In genomic region chr11:24121136-24121535, GRCm38 (mm10) we compare ENCODE assay signal across 32 mouse cellular contexts. TPM values are rescaled to one million over a fixed set of nuclear protein-coding genes. Genes with fewer than 3 reads are reported as not detected.
DNase-seq lines count a peak whose midpoint lies in the region; ATAC-seq and TF ChIP-seq lines count a peak whose summit lies in the region.
"Had no signal": no experiment of that assay in that cellular context is flagged by ENCODE, and none has a peak within 500 bp of the region (broad histone marks: within the 10 kb centered on the region; RNA-seq: fewer than 3 reads in every experiment).

No protein-coding gene starts in this region.

- H3K27me3 ChIP-seq in hindbrain, embryonic 15.5 days, result no peaks in the 10 kb centered on the region
- no peaks in the 10 kb centered on the region for H3K27me3 ChIP-seq in hindbrain, embryonic 12.5 days
- no peaks in the 10 kb centered on the region for H3K27me3 ChIP-seq in midbrain, embryonic 13.5 days
- no peaks in the 10 kb centered on the region for H3K27me3 ChIP-seq in midbrain, postnatal 0 days (ENCODE audit: insufficient read depth, low read length)
- H3K27me3 ChIP-seq: intestine, embryonic 15.5 days; limb, embryonic 12.5 days had no signal

- H3K4me1 ChIP-seq in hindbrain, embryonic 15.5 days (replicated peaks), result peaks cover 52% of the 10 kb centered on the region
- H3K4me1 ChIP-seq in hindbrain, embryonic 12.5 days, result peaks cover 50% of the 10 kb centered on the region
- peaks cover 48% of the 10 kb centered on the region for H3K4me1 ChIP-seq in midbrain, embryonic 13.5 days (replicated peaks)
- no peaks in the 10 kb centered on the region for H3K4me1 ChIP-seq in midbrain, postnatal 0 days (ENCODE audit: insufficient read depth, low read length)

- no peak overlapping the region for H3K4me3 ChIP-seq in hindbrain, embryonic 15.5 days
- H3K4me3 ChIP-seq in hindbrain, embryonic 12.5 days, result no peak overlapping the region
- no peak overlapping the region for H3K4me3 ChIP-seq in midbrain, embryonic 13.5 days (replicated peaks)
- no peak overlapping the region for H3K4me3 ChIP-seq in midbrain, postnatal 0 days (ENCODE audit: low read depth, low read length)
- H3K4me3 ChIP-seq: hindbrain, embryonic 10.5 days; intestine, embryonic 15.5 days; limb, embryonic 12.5 days had no signal

- no peaks in the 10 kb centered on the region for H3K36me3 ChIP-seq in hindbrain, embryonic 15.5 days
- H3K36me3 ChIP-seq in hindbrain, embryonic 12.5 days, result 0 out of 2 replicates have a peak, but pooled peaks cover 8% of the 10 kb centered on the region
- peaks cover 6% of the 10 kb centered on the region; the same call in 1 of the 2 replicates for H3K36me3 ChIP-seq in midbrain, embryonic 13.5 days
- H3K36me3 ChIP-seq in midbrain, postnatal 0 days (ENCODE audit: insufficient read depth, low read length), result no peaks in the 10 kb centered on the region
- H3K36me3 ChIP-seq: intestine, embryonic 15.5 days had no signal

- WGBS in hindbrain, embryonic 15.5 days, result 70% methylated on average over 9 of the region's 9 CpGs
- 76% methylated on average over 9 of the region's 9 CpGs for WGBS in hindbrain, embryonic 12.5 days
- WGBS in midbrain, embryonic 13.5 days, result 82% methylated on average over 9 of the region's 9 CpGs
- 74% methylated on average over 9 of the region's 9 CpGs for WGBS in midbrain, postnatal 0 days

- no peak overlapping the region for H3K9ac ChIP-seq in hindbrain, embryonic 15.5 days
- H3K9ac ChIP-seq in hindbrain, embryonic 12.5 days, result no peak overlapping the region
- no peak overlapping the region for H3K9ac ChIP-seq in midbrain, embryonic 13.5 days (replicated peaks)
- H3K9ac ChIP-seq in midbrain, postnatal 0 days (replicated peaks; ENCODE audit: low read length, poor library complexity, severe bottlenecking), result no peak overlapping the region
- H3K9ac ChIP-seq: intestine, embryonic 15.5 days; limb, embryonic 12.5 days had no signal

- no peaks in the 10 kb centered on the region for H3K9me3 ChIP-seq in hindbrain, embryonic 15.5 days
- no peaks in the 10 kb centered on the region for H3K9me3 ChIP-seq in hindbrain, embryonic 12.5 days (replicated peaks)
- no peaks in the 10 kb centered on the region for H3K9me3 ChIP-seq in midbrain, embryonic 13.5 days
- H3K9me3 ChIP-seq in midbrain, postnatal 0 days (ENCODE audit: low read length), result no peaks in the 10 kb centered on the region
- H3K9me3 ChIP-seq: hindbrain, embryonic 10.5 days; intestine, embryonic 15.5 days; limb, embryonic 12.5 days had no signal

- no peak for ATAC-seq in hindbrain, embryonic 15.5 days (ENCODE audit: low FRiP score, low read depth)
- ATAC-seq in hindbrain, embryonic 12.5 days (ENCODE audit: low FRiP score), result no peak
- ATAC-seq in midbrain, embryonic 13.5 days, result no peak
- no peak for ATAC-seq in midbrain, postnatal 0 days (ENCODE audit: low FRiP score)
- peak; percentile 54 for ATAC-seq in granulocyte monocyte progenitor cell, adult 5-6 weeks (replicated peaks; ENCODE audit: poor library complexity, severe bottlenecking)
- ATAC-seq: intestine, embryonic 15.5 days; lung, postnatal 0 days had no signal

- no peak for DNase-seq in midbrain, postnatal 0 days (ENCODE audit: low spot score)
- no peak for DNase-seq in thymus, adult 18-20 months
- DNase-seq in heart, postnatal 4 days, result no peak
- DNase-seq: adrenal gland, adult 2 months; cerebellum, adult 18-20 months; cerebellum, postnatal 36 days; embryo, embryonic 11 days; gastrocnemius, postnatal 10 days; heart, adult 11 months; kidney, adult 8-10 months; kidney, postnatal 10 days; thymus, postnatal 25 days had no signal

- 0 out of 2 replicates have a peak overlapping the region, but pooled peaks have one; percentile 21 for H3K27ac ChIP-seq in hindbrain, embryonic 15.5 days (replicated peaks)
- H3K27ac ChIP-seq in hindbrain, embryonic 12.5 days, result no peak overlapping the region
- H3K27ac ChIP-seq in midbrain, embryonic 13.5 days, result 0 out of 2 replicates have a peak overlapping the region, but pooled peaks have one; percentile 2
- no peak overlapping the region for H3K27ac ChIP-seq in midbrain, postnatal 0 days (ENCODE audit: low read depth, low read length)
- H3K27ac ChIP-seq: hindbrain, embryonic 10.5 days; intestine, embryonic 15.5 days; macrophage had no signal

- no peak for TF ChIP-seq CTCF in midbrain, postnatal 0 days (IDR thresholded peaks at IDR 0.05)

- H3K4me2 ChIP-seq in hindbrain, embryonic 15.5 days, result no peak overlapping the region
- H3K4me2 ChIP-seq in hindbrain, embryonic 12.5 days (replicated peaks), result no peak overlapping the region
- H3K4me2 ChIP-seq in midbrain, embryonic 13.5 days (replicated peaks), result no peak overlapping the region
- no peak overlapping the region for H3K4me2 ChIP-seq in midbrain, postnatal 0 days (ENCODE audit: low read depth, low read length, poor library complexity, severe bottlenecking)
- H3K4me2 ChIP-seq: heart, embryonic 11.5 days; intestine, embryonic 15.5 days; limb, embryonic 12.5 days; midbrain, embryonic 11.5 days had no signal

RNA-seq across cellular contexts. Expression of gene Bcl11a, which starts 43.3 kb away (rescaled TPM):
- polyA plus RNA-seq in hindbrain, embryonic 15.5 days (2015; fragmentation: Nextera tagmentation; extraction: Ambion mirVana), result 93.1 and 116 TPM in 2 replicates
- polyA plus RNA-seq in hindbrain, embryonic 12.5 days (2016; fragmentation: Nextera tagmentation; extraction: Ambion mirVana), result 89.1 and 94.8 TPM in 2 replicates
- 97.6 and 102 TPM in 2 replicates for polyA plus RNA-seq in midbrain, embryonic 13.5 days (2015; fragmentation: Nextera tagmentation; extraction: Ambion mirVana)
- total RNA-seq in midbrain, postnatal 0 days (2014; rRNA removed), result 40.9 and 44.6 TPM in 2 replicates
- polyA plus RNA-seq in midbrain, postnatal 0 days (2015; fragmentation: Nextera tagmentation; extraction: Ambion mirVana), result 80.9 and 85.4 TPM in 2 replicates
- total RNA-seq in granulocyte monocyte progenitor cell, adult 5-6 weeks (2014; fragmentation: Nextera tagmentation), result 33.7 and 44.4 TPM in 2 replicates
- total RNA-seq in granulocyte monocyte progenitor cell, adult 5-6 weeks (2017), result 10.0 and 16.0 TPM in 2 replicates
- 10 to 100 TPM in 1 of 2 experiments, 1 to 10 TPM in 1; 8.4 to 10.3 TPM for total RNA-seq in heart, postnatal 4 days (2021)
- polyA plus RNA-seq: C2C12 had no signal

RNA-seq across cellular contexts. Expression of gene A830031A19Rik, which starts 46.3 kb away (rescaled TPM):
- not detected in 2 replicates for polyA plus RNA-seq in hindbrain, embryonic 15.5 days (2015; fragmentation: Nextera tagmentation; extraction: Ambion mirVana)
- not detected in 2 replicates for polyA plus RNA-seq in hindbrain, embryonic 12.5 days (2016; fragmentation: Nextera tagmentation; extraction: Ambion mirVana)
- not detected in 2 replicates for polyA plus RNA-seq in midbrain, embryonic 13.5 days (2015; fragmentation: Nextera tagmentation; extraction: Ambion mirVana)
- total RNA-seq in midbrain, postnatal 0 days (2014; rRNA removed), result not detected in 2 replicates
- 0.38 TPM in 1 of 2 replicates, not detected in the other for polyA plus RNA-seq in midbrain, postnatal 0 days (2015; fragmentation: Nextera tagmentation; extraction: Ambion mirVana)
- total RNA-seq in granulocyte monocyte progenitor cell, adult 5-6 weeks (2014; fragmentation: Nextera tagmentation), result not detected in 2 replicates
- not detected in 2 replicates for total RNA-seq in granulocyte monocyte progenitor cell, adult 5-6 weeks (2017)
- total RNA-seq in heart, postnatal 4 days (2021), result not detected
- total RNA-seq: adrenal gland, adult 2 months; gastrocnemius, postnatal 10 days; MEL; monocyte, adult 5-6 weeks had no signal
- polyA plus RNA-seq: adrenal gland, adult 2 months; C2C12; embryonic facial prominence, embryonic 14.5 days; heart, embryonic 11.5 days; heart, postnatal 0 days; hindbrain, embryonic 10.5 days; intestine, embryonic 15.5 days; limb, embryonic 12.5 days; liver, embryonic 16.5 days; lung, postnatal 0 days; macrophage; midbrain, embryonic 11.5 days; neural tube, embryonic 11.5 days; spleen, adult 2 months; testis, adult 2 months had no signal

Comparison
In these comparisons a context has a peak if more than half of its experiments do, and no peak if none do; other contexts are left out.
1. H3K27ac ChIP-seq: peak in hindbrain, embryonic 15.5 days (single experiment) and midbrain, embryonic 13.5 days (single experiment); none in hindbrain, embryonic 12.5 days (single experiment) and midbrain, postnatal 0 days (single experiment).